Mouse (Mus musculus): ENCODE data around the gene Styk1. TPM values are rescaled to one million over a fixed set of nuclear protein-coding genes. Genes with fewer than 3 reads are reported as not detected.

The Styk1 gene
- total RNA-seq, 2 experiments from 2014 or later = 0.17 to 0.32 TPM

GRCm38 (mm10) chr6:131370767-131371166, 17.4 kb upstream of the Styk1 start:
- intact Hi-C loops (cut with DNase I) = no loop called here
- DNase-seq = no peak

GRCm38 (mm10) chr6:131369866-131370616, 16.6 kb upstream of the Styk1 start:
- intact Hi-C loops (cut with DNase I) = loop anchor here (5.0 kb wide), 1 partner anchor 78 kb away; the partner anchor contains the start of gene Magohb
- no peak for DNase-seq

GRCm38 (mm10) chr6:131367101-131367500, 13.7 kb upstream of the Styk1 start:
- DNase-seq = peak in 1 of 2 experiments; percentile 50

DNA sequence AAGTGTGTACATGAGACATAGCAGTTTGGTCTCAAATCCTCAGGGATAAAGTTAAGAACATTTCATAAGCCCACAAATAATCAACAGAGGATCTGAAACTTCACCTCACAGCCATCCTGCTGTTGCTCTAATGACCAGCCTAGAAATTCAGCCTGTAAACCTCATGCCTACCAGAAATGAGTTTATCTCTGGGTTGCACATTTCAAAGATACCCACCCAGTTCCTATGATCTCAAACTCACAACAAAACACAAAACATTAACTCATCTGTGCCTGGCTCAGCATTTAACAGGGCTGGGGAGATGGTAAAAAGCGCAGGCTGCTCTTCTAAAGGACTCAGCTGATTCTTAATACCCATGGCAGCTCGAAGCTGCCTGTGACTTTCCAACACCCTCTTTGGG, 11.0 kb upstream of the Styk1 start:
- DNase-seq = no peak
- intact Hi-C loops (cut with DNase I) = no loop called here

More at GRCm38 (mm10) chr6:131367101-131367500, 13.7 kb upstream of the Styk1 start:
- intact Hi-C loops (cut with DNase I) = loop anchor here (1.0 to 5.0 kb wide), 2 partner anchors 54 to 75 kb away; partner anchors contain the start of gene Magohb

DNA sequence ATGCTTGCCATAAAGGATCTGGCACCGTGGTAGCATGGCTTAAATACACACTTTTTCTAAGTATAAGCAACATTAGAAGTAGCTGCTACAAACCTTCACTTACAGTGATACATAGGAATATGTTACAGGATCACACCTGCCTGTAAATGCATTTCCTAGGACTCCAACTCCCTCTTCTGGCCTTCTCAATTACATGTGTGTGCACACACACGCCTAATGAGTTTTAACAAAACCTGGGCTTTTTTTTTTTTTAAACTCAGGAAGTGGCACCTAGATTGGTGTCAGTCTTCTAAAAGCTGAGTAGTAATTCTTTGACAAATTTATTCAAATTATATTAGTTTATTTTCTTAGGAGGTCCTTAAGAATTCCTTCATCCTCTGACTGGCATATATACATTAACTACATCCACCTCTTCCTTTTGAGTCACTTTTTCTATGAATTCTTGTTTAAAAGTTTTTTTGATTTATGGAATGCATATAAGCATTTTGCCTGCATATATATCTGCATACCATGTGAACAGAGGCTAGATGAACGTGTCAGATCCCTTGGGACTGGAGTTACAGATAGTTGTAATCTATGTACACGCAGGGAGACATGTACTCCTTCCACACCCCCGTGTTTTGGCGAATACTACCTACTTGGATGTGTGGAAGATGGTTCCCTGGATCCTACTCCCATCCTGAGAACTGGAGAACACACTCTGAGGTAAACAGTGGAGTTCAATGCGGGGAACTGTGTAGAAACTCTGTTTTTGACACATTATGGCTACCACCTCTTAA, 9.8 kb upstream of the Styk1 start:
- intact Hi-C loops (cut with DNase I) = no loop called here
- no peak for DNase-seq

- DNase-seq = peak in 1 of 2 experiments; percentile 10
- intact Hi-C loops (cut with DNase I) = no loop called here
Observed at GRCm38 (mm10) chr6:131360693-131361092, 7.3 kb upstream of the Styk1 start.

- no peak for DNase-seq
- intact Hi-C loops (cut with DNase I) = no loop called here
Observed at GRCm38 (mm10) chr6:131359543-131359942, 6.1 kb upstream of the Styk1 start.

DNA sequence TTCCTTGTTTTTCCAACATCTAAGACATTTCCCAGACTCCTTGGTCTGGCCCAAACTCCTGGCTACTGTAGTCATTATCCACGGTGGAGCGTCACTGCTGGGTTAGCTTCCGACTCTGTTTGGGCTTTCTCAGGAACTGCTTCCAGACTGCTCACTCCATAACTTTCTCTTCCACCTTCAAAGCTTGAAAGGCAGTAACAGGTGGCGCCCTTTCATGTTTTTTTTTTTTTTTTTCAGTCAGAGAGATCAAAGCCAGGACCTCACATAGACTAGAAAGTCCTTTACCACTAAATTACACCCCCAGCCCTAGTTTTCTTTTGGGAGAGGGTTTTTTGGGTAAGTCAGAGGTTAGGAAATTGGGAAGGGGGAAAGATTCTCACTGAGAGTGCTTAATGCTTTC, 1.5 kb upstream of the Styk1 start:
- intact Hi-C loops (cut with DNase I) = no loop called here
- DNase-seq = no peak

DNA sequence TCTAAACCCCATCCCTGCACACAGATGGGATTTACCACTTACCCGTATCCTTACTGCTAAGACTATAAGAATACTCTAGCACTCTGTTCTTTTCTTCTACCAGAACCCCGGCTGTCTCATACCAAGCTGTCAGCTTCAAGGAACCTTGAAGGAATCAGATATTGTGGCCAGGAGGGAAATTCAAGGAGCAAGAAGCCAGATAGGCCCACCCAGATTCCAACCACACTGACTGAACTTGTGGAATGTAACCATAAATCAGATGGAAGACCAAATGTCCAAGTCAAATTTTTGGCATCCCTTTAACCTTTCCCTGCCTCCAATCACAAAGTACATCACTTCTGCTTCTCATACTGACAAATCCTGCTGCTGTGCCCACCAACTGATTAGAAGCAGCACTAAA, 6.4 kb downstream of the Styk1 start:
- DNase-seq = no peak
- intact Hi-C loops (cut with DNase I) = no loop called here

DNA sequence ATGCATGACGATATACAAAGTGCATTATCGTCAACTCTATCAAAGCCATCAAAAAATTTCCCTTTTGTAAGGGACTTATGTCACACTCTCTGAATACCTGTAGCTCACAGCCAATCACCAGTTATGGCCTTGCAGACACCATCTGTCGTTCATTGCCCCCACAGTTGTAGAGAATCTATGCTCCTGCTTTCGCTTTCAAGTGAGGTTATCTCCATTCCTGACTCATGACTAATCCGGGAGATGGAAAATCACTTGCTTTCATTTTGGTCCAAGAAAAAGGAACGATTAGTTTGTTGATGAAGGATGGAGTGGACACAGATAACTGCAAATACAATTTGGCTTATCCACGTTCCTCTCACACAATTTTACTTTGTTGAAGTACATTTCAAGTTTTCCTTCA, 9.1 kb downstream of the Styk1 start:
- no peak for DNase-seq
- intact Hi-C loops (cut with DNase I) = no loop called here

DNA sequence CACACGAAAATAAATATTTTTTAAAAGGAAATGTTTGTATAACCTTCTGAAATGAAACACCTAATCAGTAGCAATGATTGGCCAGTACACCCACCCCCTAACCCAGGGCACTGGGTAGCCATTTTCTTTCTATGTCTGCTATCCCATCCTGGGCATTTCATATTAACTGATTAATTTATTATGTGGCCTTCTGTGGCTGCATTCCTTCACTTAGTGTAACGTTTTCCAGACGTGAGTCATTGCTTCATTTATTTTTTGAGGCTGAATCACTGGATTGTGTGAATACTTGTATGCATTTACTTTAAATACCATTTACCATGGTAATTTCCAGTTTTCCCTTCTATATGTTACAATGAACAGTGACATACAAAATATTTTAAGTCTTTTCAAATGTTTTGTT, 13.3 kb downstream of the Styk1 start:
- no peak for DNase-seq
- intact Hi-C loops (cut with DNase I) = no loop called here

DNA sequence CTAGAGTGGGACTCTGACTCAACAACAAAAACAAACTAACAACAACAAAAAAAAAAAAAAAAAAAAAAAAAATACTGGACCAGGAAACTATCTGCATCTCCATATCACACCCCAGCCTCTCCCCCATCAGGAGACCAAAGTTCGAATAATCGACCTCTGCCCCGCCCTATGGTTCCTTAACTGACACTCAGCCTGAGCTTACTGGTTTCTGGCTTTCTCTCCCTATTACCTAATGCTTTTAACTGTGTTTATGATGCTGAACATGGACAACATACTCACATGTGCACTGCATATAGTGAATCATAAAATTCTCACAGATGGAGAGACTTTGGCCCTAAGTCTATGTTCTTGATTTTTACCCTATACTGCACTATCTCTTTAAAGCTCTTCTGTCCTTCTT, 14.1 kb downstream of the Styk1 start:
- no peak for DNase-seq
- intact Hi-C loops (cut with DNase I) = no loop called here

DNA sequence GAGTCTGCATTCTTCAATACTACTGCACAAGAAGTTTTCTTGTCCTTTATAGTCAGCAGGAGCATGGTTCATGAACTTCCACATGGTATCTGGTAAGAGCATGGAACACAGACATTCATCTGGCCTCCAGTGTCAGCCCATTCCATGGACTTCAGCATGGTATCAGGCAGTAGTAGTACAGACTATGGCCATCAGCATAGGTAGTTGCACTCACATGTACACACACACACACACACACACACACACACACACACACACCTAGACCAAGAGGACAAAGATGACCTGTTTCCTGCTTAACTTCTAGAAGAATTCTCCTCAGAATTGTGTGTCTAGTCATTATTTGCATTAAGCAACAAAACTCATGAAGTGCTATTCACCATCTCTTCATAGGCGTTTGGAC, 14.6 kb downstream of the Styk1 start:
- no peak for DNase-seq
- intact Hi-C loops (cut with DNase I) = no loop called here

GRCm38 (mm10) chr6:131327076-131327475, 26.3 kb downstream of the Styk1 start:
- intact Hi-C loops (cut with DNase I) = no loop called here
- DNase-seq = no peak

- intact Hi-C loops (cut with DNase I) = no loop called here
- DNase-seq = no peak
Observed at GRCm38 (mm10) chr6:131321854-131322639, 31.4 kb downstream of the Styk1 start.

- no peak for DNase-seq
- intact Hi-C loops (cut with DNase I) = no loop called here
Observed at GRCm38 (mm10) chr6:131316155-131317101, 37.0 kb downstream of the Styk1 start.

GRCm38 (mm10) chr6:131308031-131308430, 45.4 kb downstream of the Styk1 start:
- intact Hi-C loops (cut with DNase I) = no loop called here
- DNase-seq = no peak

DNA sequence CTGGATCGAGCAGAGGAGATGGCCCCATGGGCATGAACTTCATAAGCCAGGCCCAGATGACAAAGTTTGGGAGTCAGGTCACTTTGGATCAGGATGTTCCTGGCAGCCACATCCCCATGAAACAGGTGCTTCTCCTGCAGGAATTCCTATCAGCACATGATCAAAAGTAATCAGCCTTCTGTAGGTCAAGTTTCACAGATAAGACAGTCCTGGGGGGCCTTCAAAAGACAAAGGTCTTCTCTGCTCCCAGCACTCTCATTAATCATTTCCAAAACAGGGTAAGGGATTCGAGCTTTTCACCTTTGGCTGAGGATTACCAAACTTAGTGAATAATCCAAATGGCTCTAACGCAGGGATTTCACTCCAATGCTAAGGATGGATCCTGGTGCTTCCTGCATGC, 48.6 kb downstream of the Styk1 start:
- no peak for DNase-seq
- intact Hi-C loops (cut with DNase I) = no loop called here

DNA sequence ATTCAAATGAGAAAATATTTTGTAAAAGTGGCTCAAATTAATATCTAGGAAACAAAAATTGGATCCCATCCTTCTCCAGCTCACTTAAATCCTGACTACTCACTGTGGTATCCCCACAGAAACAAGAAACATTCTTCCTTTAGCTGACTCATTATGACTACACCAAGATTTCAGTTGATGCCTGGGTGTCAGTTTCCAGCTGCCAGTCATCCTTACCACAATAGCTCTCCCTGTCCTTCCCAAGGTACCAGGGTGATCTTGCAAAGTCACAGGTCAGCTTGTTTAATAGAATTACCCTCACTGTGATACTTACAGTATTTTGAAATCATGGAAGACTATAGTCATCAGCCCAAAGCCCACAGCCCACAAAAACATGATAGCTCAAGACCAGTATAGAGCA, 54.9 kb downstream of the Styk1 start:
- no peak for DNase-seq
- intact Hi-C loops (cut with DNase I) = loop anchor here (10.0 kb wide), 1 partner anchor 1724 kb away; the partner anchor contains the start of gene Klre1

Measured in heart, postnatal 14 days (tissue).